Mouse (Mus musculus): ENCODE results near the gene Pomt1. TPM values are rescaled to one million over a fixed set of nuclear protein-coding genes. Genes with fewer than 3 reads are reported as not detected.

Pomt1 gene
- total RNA-seq, 1 experiment from 2014 or later, result 29.2 TPM

DNA sequence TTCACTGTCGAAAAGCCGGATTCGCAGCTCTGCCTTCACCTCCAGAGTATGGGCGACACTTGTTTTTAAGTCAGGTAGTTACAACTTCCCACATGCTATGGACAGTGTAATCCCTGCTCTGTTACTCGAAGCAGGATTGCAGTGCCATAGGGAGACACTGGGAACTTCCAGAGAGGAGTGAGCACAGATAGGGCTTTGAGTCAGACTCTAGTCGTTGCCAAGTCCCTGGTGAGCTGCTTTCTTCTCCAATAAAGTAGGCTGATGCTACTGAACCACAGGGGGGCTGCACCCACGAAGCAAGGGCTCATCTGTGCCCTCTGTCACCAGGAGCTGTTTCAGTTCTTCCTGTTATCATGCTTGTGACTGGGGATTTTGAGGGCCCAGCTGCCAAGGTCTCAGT lies 14.8 kb upstream of the Pomt1 start:
- no peak for DNase-seq

DNA sequence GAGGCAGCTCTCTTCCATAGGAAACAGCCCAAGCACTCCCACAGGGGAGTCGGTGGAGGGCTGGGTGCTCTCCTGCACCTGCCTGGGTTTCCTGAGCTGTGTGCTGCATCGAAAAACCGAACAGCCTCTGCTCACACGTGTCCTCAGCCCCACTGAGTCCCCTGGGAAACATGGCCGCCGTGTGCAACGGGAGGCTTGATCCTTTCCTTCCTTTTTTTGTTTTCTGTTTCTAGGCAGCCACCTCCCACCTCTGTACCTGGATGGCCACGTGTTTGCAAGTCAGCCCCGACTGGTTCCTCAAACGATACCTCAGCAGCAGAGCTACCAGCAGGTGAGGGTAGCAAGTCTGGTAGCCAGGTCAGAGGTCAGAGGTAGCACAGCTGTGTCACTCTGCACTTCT lies 14.3 kb upstream of the Pomt1 start:
- DNase-seq, result no peak

- no peak for DNase-seq
Measured at GRCm38 (mm10) chr2:32235433-32235832, 957 bp upstream of the Pomt1 start.

- peak; percentile 80 for DNase-seq
Measured at GRCm38 (mm10) chr2:32236760-32237487, 534 bp downstream of the Pomt1 start.

DNA sequence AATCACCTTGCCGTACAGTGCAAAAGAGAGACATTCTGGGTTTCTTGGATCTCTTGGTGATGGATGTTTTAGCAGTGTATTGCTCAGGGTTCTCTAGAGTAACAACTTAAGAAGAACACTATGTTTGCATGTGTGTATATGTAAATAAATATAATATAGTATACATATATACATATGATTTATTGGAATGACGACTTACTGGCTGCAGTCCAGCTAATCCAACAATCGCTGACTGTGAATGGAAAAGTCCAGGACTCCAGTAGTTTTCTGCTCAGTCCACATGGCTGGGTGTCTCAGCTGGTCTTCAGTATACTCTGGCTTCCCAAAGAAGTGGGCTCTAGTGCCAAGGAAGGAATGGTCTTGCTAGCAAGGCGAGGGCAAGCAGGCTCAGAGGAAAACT lies 1.2 kb downstream of the Pomt1 start:
- no peak for DNase-seq

DNA sequence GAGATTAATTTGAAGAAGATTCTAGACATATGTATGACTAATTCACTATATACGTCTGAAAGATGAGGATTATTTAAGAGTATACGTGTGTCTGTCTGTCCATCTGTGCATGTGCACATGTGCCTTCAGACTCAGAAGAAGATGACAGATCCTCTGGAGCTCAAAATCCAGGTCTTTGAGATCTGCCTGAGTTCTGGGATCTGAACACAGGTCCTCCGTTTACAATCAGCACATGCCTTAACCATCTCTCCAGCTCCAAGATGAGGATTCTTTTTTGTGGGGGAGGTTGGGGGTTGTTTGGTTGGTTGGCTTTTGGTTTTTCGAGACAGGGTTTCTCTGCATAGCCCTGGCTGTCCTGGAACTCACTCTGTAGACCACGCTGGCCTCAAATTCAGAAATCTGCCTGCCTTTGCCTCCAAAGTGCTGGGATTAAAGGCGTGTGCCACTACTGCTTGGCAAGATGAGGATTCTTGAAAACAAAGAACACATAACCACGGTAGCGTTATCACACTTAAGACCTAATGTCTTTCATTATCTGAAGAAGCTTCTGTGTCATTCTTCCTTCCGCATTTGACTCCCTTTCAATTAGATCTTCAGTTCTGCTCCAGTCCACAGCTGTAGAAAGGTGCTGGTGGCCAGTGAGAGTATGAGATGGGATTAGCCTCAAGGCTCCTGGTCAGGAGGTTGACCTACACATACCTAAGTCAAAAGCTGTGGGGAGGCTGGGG lies 2.5 kb downstream of the Pomt1 start:
- no peak for DNase-seq

DNA sequence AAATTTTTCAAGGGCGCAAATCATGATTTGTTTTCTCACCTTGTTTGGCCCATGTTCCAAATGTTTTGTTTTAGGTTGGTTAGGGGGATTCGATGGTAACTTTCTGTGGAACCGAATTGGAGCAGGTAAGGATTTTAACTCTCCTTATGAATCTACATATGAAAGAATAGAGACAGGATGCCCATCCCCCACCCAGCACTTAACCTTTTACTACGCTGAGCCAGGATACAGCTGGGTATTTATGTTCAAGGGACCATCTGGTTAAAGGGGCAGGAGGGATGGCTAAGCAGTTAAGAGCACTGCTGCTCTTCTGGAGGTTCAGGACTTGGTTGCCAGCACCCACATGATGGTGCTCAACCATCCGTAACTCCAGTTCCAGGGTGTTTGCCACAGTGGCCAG lies 4.2 kb downstream of the Pomt1 start:
- no peak for DNase-seq

- no peak for DNase-seq
Measured at GRCm38 (mm10) chr2:32242986-32243385, 6.6 kb downstream of the Pomt1 start.

GRCm38 (mm10) chr2:32246741-32247140 lies 10.4 kb downstream of the Pomt1 start:
- DNase-seq, result peak; percentile 60

- peak; percentile 78 for DNase-seq
Measured at GRCm38 (mm10) chr2:32248377-32249361, 12.3 kb downstream of the Pomt1 start.

GRCm38 (mm10) chr2:32251791-32252527 lies 15.6 kb downstream of the Pomt1 start:
- peak; percentile 66 for DNase-seq

- no peak for DNase-seq
Measured at GRCm38 (mm10) chr2:32252658-32253057, 16.3 kb downstream of the Pomt1 start.

GRCm38 (mm10) chr2:32253352-32253751 lies 17.0 kb downstream of the Pomt1 start:
- no peak for DNase-seq

GRCm38 (mm10) chr2:32254563-32254962 lies 18.2 kb downstream of the Pomt1 start:
- peak; percentile 58 for DNase-seq

DNA sequence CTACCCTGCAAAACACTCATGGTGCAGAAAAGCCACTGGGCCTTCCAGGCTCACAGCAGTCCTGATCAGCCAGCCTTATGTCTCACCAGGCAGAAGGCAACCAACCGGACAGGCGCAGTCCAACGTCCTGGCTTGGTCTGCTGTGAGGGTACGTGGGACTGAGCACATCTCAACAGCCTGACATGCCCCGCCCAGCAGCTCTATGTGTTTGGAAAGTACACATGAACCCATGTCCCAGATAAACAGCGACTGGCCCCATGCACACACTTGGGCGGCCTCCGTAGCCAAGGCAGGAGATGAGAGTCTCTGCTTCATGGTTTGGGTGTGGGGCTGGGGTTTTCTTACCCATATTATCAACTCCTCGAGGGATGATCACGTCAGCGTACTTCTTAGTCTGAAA lies 19.9 kb downstream of the Pomt1 start:
- peak; percentile 43 for DNase-seq

GRCm38 (mm10) chr2:32258887-32259533 lies 22.6 kb downstream of the Pomt1 start:
- peak; percentile 57 for DNase-seq

- peak; percentile 95 for DNase-seq
Measured at GRCm38 (mm10) chr2:32259657-32260417, 23.4 kb downstream of the Pomt1 start, which contains the start of gene Uck1. Uck1 (minus strand) TSS chr2:32260159.

DNA sequence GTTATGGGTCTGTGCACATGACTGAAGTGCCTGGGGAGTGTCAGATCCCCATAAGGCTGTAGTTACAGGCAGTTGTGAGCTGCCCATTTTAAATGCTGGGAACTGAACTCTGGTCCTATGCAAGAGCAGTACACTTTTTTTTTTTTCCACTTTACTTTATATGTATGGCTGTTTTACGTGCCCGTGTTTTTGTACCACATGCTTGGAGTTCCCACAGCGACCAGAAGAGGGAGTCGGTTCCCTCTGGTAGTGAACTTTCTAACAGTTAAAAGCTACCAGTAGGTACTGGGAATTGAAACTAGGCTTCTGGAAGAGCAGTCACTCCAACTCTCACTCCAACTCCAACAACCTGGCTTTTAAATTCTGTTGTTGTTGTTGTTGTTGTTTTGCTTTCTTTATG lies 24.2 kb downstream of the Pomt1 start:
- peak; percentile 59 for DNase-seq

DNA sequence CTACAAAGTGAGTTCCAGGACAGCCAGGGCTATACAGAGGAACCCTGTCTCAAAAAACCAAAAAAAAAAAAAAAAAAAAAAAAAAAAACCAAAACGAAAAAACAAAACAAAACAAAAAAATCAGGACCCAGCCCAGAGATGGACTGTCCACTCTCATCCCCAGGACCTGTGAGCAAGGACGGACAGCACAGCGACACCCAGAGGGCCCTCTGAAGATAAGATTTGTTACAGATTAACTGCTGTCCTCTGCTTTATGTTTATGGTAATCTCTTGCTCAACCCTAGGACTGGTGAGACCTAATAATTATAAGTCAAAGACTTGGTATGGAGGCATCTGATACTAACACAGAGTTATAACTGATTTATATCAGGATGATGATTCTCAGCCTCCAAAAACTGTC lies 39.4 kb downstream of the Pomt1 start:
- DNase-seq, result no peak

- DNase-seq, result no peak
Measured at GRCm38 (mm10) chr2:32282289-32282688, 45.9 kb downstream of the Pomt1 start.

Measured in adrenal gland, postnatal 14 days (tissue).